Mouse (Mus musculus): ENCODE data around the gene Tmem190. TPM values are rescaled to one million over a fixed set of nuclear protein-coding genes. Genes with fewer than 3 reads are reported as not detected.

Gene Tmem190
- 0.57 and 0.76 TPM in 2 replicates for polyA plus RNA-seq (2015; fragmentation: Nextera tagmentation; extraction: Ambion mirVana)

DNA sequence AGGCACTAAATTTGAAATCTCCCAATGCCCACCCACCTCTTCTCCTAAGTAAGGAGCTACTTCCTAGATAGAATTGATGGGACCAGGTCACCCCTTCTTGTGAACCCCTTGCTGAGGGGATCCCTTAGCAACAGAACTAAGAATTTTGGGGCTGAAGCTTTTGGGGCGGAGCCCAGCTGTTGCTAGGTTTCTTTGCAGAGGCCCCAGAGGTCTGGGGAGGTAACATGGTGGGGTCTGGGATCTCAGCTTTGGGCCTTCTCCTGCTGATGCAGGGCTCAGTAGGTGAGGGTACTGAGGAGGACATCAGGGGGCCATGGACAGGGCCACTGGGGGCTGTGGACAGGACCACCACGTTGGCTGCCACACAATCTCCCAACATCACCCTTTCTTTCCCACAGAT, at the start of gene Tmem190, which contains the start of gene Il11:
Tmem190 (plus strand) TSS at position 179 of the 400 bp plus-strand sequence.
Il11 (minus strand) TSS at position 101 of the 400 bp plus-strand sequence.
- Histone ChIP-seq H3K4me3 (no peak within 1 kb of the TSS), H3K4me1 (peaks cover 7% of the 10 kb centered on the region), H3K9ac (no peak within 1 kb of the TSS), H3K4me2 (no peak within 1 kb of the TSS), H3K27me3 (peaks cover 20% of the 10 kb centered on the region), H3K36me3 (no peaks in the 10 kb centered on the region), H3K27ac (no peak within 1 kb of the TSS), H3K9me3 (no peaks in the 10 kb centered on the region)
- no peak for ATAC-seq (ENCODE audit: borderline replicate concordance, extremely low read depth, low FRiP score, low TSS enrichment)
- WGBS: 79% methylated on average over 2 of the region's 2 CpGs

DNA sequence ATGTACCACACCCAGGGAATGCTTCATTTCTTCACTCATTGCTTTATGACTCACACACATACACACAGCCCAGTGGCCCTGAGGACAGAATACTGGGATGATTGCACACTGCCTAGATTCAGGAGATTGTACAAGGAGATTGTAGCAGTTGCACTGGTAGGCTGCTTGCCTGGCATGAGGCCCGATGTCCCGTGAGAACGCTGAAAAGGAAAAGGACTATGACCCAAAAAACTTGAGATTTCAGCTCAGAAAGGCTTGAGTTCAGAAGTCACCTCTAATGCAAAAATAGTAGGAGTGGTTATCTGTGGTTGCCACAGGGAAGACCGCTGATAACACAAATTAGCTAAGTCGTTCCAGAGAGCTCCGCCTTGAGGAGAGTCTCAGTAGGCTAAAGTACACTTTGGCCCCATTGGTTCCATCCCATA, 49.8 kb upstream of the Tmem190 start:
- whole genome bisulfite sequencing: 49% methylated on average over 6 of the region's 6 CpGs
- Histone ChIP-seq H3K4me3 (no peak overlapping the region), H3K27ac (no peak overlapping the region), H3K9ac (no peak overlapping the region), H3K4me2 (no peak overlapping the region), H3K4me1 (no peaks in the 10 kb centered on the region), H3K27me3 (0 out of 2 replicates have a peak, but pooled peaks cover 2% of the 10 kb centered on the region), H3K36me3 (no peaks in the 10 kb centered on the region), H3K9me3 (no peaks in the 10 kb centered on the region)
- no peak for ATAC-seq (ENCODE audit: borderline replicate concordance, extremely low read depth, low FRiP score, low TSS enrichment)

DNA sequence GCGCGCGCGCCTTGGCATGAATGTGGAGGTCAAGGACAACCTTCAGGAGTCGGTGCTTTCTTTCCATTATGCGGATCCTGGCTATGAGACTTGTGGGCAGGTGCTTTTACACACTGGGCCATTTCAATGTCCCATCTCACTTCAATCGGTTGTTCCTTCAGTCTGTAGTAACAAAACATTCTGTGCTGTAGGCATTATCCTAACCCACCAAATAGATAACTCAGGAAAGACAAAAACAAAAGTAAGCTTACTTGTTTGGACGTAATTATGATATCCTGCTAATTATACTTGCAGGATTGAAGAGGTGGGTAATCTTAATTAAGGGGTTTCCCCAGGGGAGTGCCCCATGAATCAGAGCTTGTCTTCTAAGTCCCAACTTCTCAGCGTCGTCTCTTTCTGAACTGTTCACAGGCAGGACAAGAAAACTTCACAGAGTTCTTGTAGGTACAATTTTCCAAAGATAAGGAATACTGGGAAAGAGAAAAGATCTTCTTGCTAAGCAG, 43.6 kb upstream of the Tmem190 start:
- H3K4me2 ChIP-seq: peak overlapping the region; percentile 51
- peak overlapping the region; percentile 37 for H3K27ac ChIP-seq
- no peaks in the 10 kb centered on the region for H3K27me3 ChIP-seq
- no peaks in the 10 kb centered on the region; the same call in 1 of the 2 replicates for H3K36me3 ChIP-seq
- H3K4me3 ChIP-seq: peak overlapping the region; percentile 39
- peaks cover 33% of the 10 kb centered on the region for H3K4me1 ChIP-seq
- WGBS: 54% methylated on average over 10 of the region's 10 CpGs
- no peak for ATAC-seq (ENCODE audit: borderline replicate concordance, extremely low read depth, low FRiP score, low TSS enrichment)
- H3K9me3 ChIP-seq: no peaks in the 10 kb centered on the region
- 0 out of 2 replicates have a peak overlapping the region, but pooled peaks have one; percentile 0 for H3K9ac ChIP-seq

DNA sequence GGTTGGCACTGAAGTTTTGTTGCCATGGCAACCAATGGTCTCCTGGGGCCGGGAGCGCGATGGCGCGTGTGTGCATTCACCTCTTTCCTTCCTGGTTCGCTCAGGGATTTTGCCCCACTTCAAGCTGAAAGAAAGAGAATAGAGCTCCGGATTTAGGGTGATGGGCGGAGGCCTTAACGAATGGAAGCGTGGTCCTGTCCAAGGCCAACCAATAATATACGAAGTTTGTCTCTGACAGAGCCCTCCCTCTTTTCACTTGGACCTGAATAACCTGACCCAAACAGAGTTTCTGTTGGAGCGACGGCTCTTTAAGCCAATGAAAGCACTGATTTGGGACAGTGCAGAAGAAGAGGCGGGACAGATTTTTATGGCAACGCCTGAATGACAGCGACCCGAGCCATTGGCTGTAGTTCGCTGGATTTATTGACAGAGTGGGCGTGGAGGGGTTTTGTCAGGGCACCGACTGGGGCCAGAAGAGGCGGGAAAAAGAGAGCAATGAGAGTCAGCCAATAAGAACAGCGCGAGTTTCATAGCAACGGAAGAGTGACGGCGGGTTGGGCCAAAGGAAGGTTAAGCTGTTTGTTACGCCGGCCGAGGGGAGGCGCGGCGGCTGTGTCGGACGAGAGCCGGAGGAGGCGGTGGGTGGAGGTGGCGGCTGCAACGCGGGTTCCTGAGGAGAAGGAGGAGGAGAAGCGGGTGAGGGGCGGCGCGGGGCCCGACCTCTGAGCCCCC, 43.0 kb upstream of the Tmem190 start, which contains the start of gene Kmt5c:
Kmt5c (plus strand) TSS at position 572 of the 732 bp plus-strand sequence.
- peak within 1 kb of the TSS; percentile 79 for H3K4me3 ChIP-seq
- H3K9me3 ChIP-seq: no peaks in the 10 kb centered on the region
- peak; percentile 97 for ATAC-seq (ENCODE audit: borderline replicate concordance, extremely low read depth, low FRiP score, low TSS enrichment)
- H3K4me2 ChIP-seq: peak within 1 kb of the TSS; percentile 75
- peaks cover 33% of the 10 kb centered on the region for H3K4me1 ChIP-seq
- H3K9ac ChIP-seq: peak within 1 kb of the TSS; percentile 81
- no peaks in the 10 kb centered on the region for H3K27me3 ChIP-seq
- H3K36me3 ChIP-seq: peaks cover 5% of the 10 kb centered on the region; the same call in 1 of the 2 replicates
- H3K27ac ChIP-seq: peak within 1 kb of the TSS; percentile 78
- under 1% methylated on average over 38 of the region's 44 CpGs for WGBS

DNA sequence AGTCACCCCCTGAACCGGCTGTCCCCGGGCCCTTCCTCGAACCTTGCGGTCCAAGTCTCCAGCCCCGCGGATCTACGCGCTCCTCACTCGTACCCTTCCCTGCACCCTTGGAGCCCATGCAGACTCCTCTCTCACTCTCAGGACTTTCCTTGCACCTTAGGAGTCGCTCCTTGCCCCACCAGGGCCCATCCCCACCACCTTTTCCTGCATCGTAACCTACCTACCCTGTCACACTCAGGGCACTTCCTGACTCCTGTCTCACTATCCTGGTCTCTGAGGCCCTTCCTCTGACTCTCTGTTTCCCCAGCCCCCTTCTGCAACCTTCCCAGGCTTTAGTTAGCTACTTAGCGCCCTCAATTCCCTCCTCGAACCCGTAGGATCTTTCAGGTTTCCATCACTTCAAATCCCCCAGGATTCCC, 42.4 kb upstream of the Tmem190 start:
- Histone ChIP-seq H3K27ac (peak overlapping the region; percentile 78), H3K27me3 (no peaks in the 10 kb centered on the region), H3K9ac (peak overlapping the region; percentile 81), H3K9me3 (no peaks in the 10 kb centered on the region), H3K36me3 (peaks cover 5% of the 10 kb centered on the region; the same call in 1 of the 2 replicates), H3K4me2 (peak overlapping the region; percentile 75), H3K4me1 (peaks cover 33% of the 10 kb centered on the region), H3K4me3 (peak overlapping the region; percentile 79)
- peak; percentile 40 for ATAC-seq (ENCODE audit: borderline replicate concordance, extremely low read depth, low FRiP score, low TSS enrichment)
- 1% methylated on average over 12 of the region's 14 CpGs for WGBS

DNA sequence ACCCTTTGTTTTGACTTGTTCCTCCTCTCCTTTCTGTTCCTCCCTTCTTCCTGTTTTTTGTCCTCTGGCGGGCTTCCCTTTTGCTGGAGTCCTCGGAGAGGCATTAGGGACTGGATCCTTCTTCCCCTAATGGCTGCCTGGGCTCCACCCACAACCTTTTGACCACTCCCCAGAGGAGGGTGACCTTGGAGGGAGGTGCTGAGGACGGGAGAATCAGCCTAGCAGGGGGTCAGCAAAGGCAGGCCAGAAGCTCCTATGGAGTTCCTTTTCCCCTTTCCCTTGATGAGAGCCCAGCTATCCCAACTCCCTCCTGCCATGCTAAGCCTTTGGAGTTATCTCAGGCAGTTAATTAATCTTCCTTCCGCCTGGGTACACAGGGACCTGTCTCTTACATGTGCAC, 41.6 kb upstream of the Tmem190 start:
- Histone ChIP-seq H3K27me3 (no peaks in the 10 kb centered on the region), H3K9ac (peak overlapping the region; percentile 81), H3K36me3 (peaks cover 10% of the 10 kb centered on the region; the same call in 1 of the 2 replicates), H3K9me3 (no peaks in the 10 kb centered on the region), H3K4me1 (peaks cover 33% of the 10 kb centered on the region), H3K4me2 (peak overlapping the region; percentile 75), H3K27ac (peak overlapping the region; percentile 78), H3K4me3 (peak overlapping the region; percentile 79)
- ATAC-seq (ENCODE audit: borderline replicate concordance, extremely low read depth, low FRiP score, low TSS enrichment): no peak
- WGBS: 3% methylated on average over 4 of the region's 4 CpGs

DNA sequence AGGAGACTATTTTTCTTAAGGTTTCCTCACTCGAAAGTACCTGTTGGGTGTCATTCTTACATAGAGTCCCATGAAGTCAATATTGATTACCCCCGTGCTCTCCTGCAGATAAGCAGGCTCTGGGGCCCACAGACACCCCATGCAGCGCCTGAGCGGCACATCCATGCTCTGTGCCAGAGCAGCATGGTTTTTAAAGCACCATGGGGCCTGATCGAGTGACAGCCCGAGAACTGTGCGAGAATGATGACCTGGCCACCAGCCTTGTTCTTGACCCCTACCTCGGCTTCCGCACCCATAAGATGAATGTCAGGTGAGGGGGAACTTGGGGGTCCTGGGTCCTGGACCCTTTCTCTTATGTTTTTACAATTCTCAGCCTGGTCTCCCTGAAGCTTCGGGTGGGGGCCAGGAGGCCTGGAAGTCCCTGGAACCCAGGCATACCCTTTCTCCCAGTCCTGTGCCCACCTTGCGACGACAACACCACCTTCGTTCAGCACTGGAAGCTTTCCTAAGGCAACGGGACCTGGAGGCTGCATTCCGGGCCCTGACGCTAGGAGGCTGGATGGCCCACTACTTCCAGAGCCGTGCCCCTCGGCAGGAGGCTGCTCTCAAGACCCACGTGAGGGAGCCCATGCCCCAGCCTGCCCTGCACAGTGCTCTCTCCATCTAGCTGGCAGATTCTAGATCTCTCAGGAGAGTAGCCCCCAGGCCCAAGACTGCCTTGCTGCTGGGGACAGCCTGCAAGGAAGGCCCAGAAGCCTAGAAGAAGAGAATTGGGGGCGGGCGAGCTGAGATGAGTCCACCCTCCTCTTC, 40.9 kb upstream of the Tmem190 start:
- Histone ChIP-seq H3K4me2 (peak overlapping the region; percentile 75), H3K4me1 (peaks cover 33% of the 10 kb centered on the region), H3K9me3 (no peaks in the 10 kb centered on the region), H3K27ac (peak overlapping the region; percentile 9; the same call in 1 of the 2 replicates), H3K4me3 (peak overlapping the region; percentile 79), H3K27me3 (no peaks in the 10 kb centered on the region), H3K9ac (no peak overlapping the region), H3K36me3 (peaks cover 16% of the 10 kb centered on the region)
- 72% methylated on average over 21 of the region's 21 CpGs for WGBS
- no peak for ATAC-seq (ENCODE audit: borderline replicate concordance, extremely low read depth, low FRiP score, low TSS enrichment)

DNA sequence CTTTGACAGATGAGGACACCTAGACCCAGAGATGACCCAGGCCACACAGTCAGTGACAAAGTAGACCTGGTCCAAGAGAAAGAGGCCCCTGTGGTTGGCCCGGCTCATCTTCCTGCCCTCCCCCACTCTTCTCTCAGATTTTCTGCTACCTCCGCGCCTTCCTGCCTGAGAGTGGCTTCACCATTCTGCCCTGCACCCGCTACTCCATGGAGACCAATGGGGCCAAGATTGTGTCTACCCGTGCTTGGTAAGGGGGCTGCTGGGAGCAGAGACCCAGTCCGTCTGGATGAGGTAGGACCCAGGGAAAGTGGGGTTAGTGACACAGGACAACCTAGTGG, 40.3 kb upstream of the Tmem190 start:
- Histone ChIP-seq H3K27ac (no peak overlapping the region), H3K4me2 (peak overlapping the region; percentile 75; the same call in 1 of the 2 replicates), H3K27me3 (no peaks in the 10 kb centered on the region), H3K4me3 (no peak overlapping the region), H3K9ac (no peak overlapping the region), H3K4me1 (peaks cover 33% of the 10 kb centered on the region), H3K36me3 (peaks cover 17% of the 10 kb centered on the region), H3K9me3 (no peaks in the 10 kb centered on the region)
- ATAC-seq (ENCODE audit: borderline replicate concordance, extremely low read depth, low FRiP score, low TSS enrichment): no peak
- 64% methylated on average over 6 of the region's 6 CpGs for WGBS

DNA sequence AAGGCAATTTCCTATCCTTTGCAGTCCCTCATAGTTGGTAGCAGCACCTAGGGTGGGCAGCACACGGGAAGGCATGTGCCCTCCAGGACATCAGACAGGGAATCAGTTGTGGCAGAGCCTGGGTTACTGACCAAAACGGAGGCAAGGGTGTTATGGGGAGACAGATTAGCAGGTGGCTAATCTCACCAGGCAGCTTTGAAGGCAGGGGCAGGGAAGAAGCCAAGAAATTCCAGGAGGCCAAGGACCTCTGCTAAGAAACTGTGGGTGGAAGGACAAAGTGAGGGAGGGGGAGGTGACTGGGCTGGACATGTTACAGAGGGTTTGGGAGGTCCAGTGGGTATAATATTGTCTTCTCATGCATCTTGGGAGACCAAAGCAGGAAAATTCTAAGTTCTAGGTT, 39.4 kb upstream of the Tmem190 start:
- Histone ChIP-seq H3K9ac (no peak overlapping the region), H3K27me3 (no peaks in the 10 kb centered on the region), H3K4me2 (no peak overlapping the region), H3K4me3 (no peak overlapping the region), H3K9me3 (no peaks in the 10 kb centered on the region), H3K4me1 (peaks cover 33% of the 10 kb centered on the region), H3K27ac (no peak overlapping the region), H3K36me3 (peaks cover 17% of the 10 kb centered on the region)
- WGBS: 58% methylated on average over 2 of the region's 2 CpGs
- ATAC-seq (ENCODE audit: borderline replicate concordance, extremely low read depth, low FRiP score, low TSS enrichment): no peak

DNA sequence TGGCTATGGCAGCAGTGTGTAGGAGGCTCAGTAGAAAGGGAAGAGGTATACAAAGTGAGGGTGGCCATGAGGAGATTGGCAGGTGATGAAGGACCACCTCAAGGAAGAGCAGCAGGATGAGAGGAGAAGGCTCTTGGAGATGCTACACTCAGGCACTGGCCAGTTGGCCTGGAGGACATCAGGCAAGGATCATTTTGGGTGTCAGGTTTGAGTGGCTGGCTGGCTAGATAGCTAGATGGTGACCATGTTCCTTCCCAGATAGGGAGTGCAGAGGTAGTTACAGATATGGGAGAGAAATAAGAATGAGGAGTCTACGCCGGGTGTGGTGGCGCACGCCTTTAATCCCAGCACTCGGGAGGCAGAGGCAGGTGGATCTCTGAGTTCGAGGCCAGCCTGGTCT, 37.9 kb upstream of the Tmem190 start:
- ATAC-seq (ENCODE audit: borderline replicate concordance, extremely low read depth, low FRiP score, low TSS enrichment): no peak

DNA sequence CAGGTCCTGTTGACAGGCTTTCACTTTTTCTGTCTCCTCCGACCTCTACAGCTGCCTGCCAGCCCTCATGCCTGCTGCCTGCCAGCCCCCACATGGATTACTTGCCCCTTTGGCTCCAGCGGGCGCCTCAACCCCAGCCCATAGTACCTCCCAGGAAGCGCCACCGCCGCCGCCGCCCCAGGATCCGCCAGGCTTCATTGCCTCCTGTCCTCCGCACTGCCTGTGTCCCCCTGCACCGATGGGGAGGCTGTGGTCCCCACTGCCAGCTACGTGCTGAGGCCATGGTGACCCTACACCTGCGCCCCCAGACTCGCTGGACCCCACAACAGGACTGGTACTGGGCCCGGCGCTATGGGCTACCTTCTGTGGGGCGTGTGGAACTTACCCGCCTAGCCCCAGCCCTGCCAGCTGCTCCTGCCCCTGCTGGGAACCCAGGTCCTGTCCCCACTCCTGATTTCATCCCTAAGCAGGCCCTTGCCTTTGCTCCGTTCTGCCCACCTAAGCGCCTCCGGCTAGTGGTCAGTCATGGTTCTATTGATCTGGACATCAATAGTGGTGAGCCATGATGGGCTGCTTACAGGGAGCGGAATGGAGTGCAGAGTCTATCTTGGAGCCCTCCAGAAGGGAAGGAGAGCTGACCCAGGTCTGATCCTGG, 36.3 kb upstream of the Tmem190 start:
- no peak overlapping the region for H3K9ac ChIP-seq
- ATAC-seq (ENCODE audit: borderline replicate concordance, extremely low read depth, low FRiP score, low TSS enrichment): no peak
- H3K36me3 ChIP-seq: peaks cover 17% of the 10 kb centered on the region
- H3K27ac ChIP-seq: no peak overlapping the region
- WGBS: 87% methylated on average over 22 of the region's 22 CpGs
- peaks cover 22% of the 10 kb centered on the region for H3K4me1 ChIP-seq
- H3K9me3 ChIP-seq: no peaks in the 10 kb centered on the region
- no peak overlapping the region for H3K4me2 ChIP-seq
- no peaks in the 10 kb centered on the region for H3K27me3 ChIP-seq
- no peak overlapping the region for H3K4me3 ChIP-seq

More for the DNA sequence above, 37.9 kb upstream of the Tmem190 start:
- H3K36me3 ChIP-seq: peaks cover 17% of the 10 kb centered on the region
- no peaks in the 10 kb centered on the region for H3K9me3 ChIP-seq
- H3K4me3 ChIP-seq: no peak overlapping the region
- no peak overlapping the region for H3K9ac ChIP-seq
- peaks cover 26% of the 10 kb centered on the region for H3K4me1 ChIP-seq
- H3K27ac ChIP-seq: no peak overlapping the region
- no peaks in the 10 kb centered on the region for H3K27me3 ChIP-seq
- H3K4me2 ChIP-seq: no peak overlapping the region
- WGBS: 89% methylated on average over 6 of the region's 6 CpGs
